Mouse (Mus musculus): ENCODE measurements at regions not wholly inside any gene's neighbourhood (a gene's known extent, or its start where the extent isn't known, plus 50 kb on each side); places are given as distances from the start of the nearest gene placed in this dataset.

- no peak for DNase-seq (ENCODE audit: low spot score in 2 of 2)
These were observed 243.6 kb downstream of the Btg1 start for GRCm38 (mm10) chr10:96860366-96860765.

- DNase-seq (ENCODE audit: low spot score in 2 of 2) = peak in 1 of 2 experiments; percentile 19
These were observed 246.4 kb downstream of the Btg1 start for GRCm38 (mm10) chr10:96863230-96863629.

GRCm38 (mm10) chr10:96866468-96866867, 249.7 kb downstream of the Btg1 start:
- no peak for DNase-seq (ENCODE audit: low spot score in 2 of 2)

GRCm38 (mm10) chr10:96871559-96872160, 254.9 kb downstream of the Btg1 start:
- DNase-seq (ENCODE audit: low spot score in 2 of 2) = peak; percentile 21 to 45

- DNase-seq (ENCODE audit: low spot score in 2 of 2) = no peak
These were observed 257.8 kb downstream of the Btg1 start for GRCm38 (mm10) chr10:96874646-96875045.

GRCm38 (mm10) chr10:96875676-96876075, 258.9 kb downstream of the Btg1 start:
- no peak for DNase-seq (ENCODE audit: low spot score in 2 of 2)

- no peak for DNase-seq (ENCODE audit: low spot score in 2 of 2)
These were observed 262.6 kb downstream of the Btg1 start for GRCm38 (mm10) chr10:96879425-96879824.

GRCm38 (mm10) chr10:96880771-96881170, 264.0 kb downstream of the Btg1 start:
- no peak for DNase-seq (ENCODE audit: low spot score in 2 of 2)

GRCm38 (mm10) chr10:96881212-96881611, 264.4 kb downstream of the Btg1 start:
- DNase-seq (ENCODE audit: low spot score in 2 of 2) = no peak

GRCm38 (mm10) chr10:96881660-96882059, 264.9 kb downstream of the Btg1 start:
- no peak for DNase-seq (ENCODE audit: low spot score in 2 of 2)

- no peak for DNase-seq (ENCODE audit: low spot score in 2 of 2)
These were observed 284.3 kb downstream of the Btg1 start for GRCm38 (mm10) chr10:96901150-96901549.

- no peak for DNase-seq (ENCODE audit: low spot score in 2 of 2)
These were observed 288.4 kb downstream of the Btg1 start for GRCm38 (mm10) chr10:96905098-96905809.

- no peak for DNase-seq (ENCODE audit: low spot score in 2 of 2)
These were observed 293.0 kb downstream of the Btg1 start for GRCm38 (mm10) chr10:96909661-96910315.

- no peak for DNase-seq (ENCODE audit: low spot score in 2 of 2)
These were observed 304.4 kb downstream of the Btg1 start for GRCm38 (mm10) chr10:96921181-96921580.

GRCm38 (mm10) chr10:96924266-96924672, 307.5 kb downstream of the Btg1 start:
- DNase-seq (ENCODE audit: low spot score in 2 of 2) = peak; percentile 10 to 19

GRCm38 (mm10) chr10:96924722-96925121, 307.9 kb downstream of the Btg1 start:
- peak; percentile 23 to 55 for DNase-seq (ENCODE audit: low spot score in 2 of 2)

GRCm38 (mm10) chr10:96925771-96926170, 309.0 kb downstream of the Btg1 start:
- peak in 1 of 2 experiments; percentile 11 for DNase-seq (ENCODE audit: low spot score in 2 of 2)

- DNase-seq (ENCODE audit: low spot score in 2 of 2) = peak; percentile 52 to 55
These were observed 317.9 kb downstream of the Btg1 start for GRCm38 (mm10) chr10:96934661-96935060.

- no peak for DNase-seq (ENCODE audit: low spot score in 2 of 2)
These were observed 324.2 kb downstream of the Btg1 start for GRCm38 (mm10) chr10:96940887-96941518.

- DNase-seq (ENCODE audit: low spot score in 2 of 2) = no peak
These were observed 327.4 kb downstream of the Btg1 start for GRCm38 (mm10) chr10:96944229-96944628.

GRCm38 (mm10) chr10:96947971-96948370, 331.2 kb downstream of the Btg1 start:
- no peak for DNase-seq (ENCODE audit: low spot score in 2 of 2)

GRCm38 (mm10) chr10:96948871-96949270, 332.1 kb downstream of the Btg1 start:
- no peak for DNase-seq (ENCODE audit: low spot score in 2 of 2)

All from urinary bladder, postnatal 36 days (tissue).